Mouse (Mus musculus): Measurements from ENCODE around the gene Rnf144b.

DNA sequence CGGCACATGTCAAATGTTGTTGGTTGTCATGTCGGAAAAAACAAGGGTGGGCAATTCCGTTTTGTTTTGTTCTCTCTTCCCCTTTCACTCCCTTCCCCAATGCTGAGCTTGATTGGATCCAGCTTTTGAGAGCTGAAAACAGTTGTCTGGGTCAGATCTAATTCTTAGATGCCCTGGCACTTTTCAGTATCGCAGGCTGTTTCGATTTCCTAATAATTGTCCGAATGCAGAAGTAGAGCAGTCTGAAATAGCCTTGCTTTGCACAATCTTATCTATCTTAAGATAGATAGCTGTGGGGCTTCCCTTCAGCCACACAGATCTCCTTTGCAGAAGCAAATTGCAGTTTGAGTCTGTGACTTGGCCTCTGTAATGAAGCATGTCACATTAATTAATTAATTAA, 109.7 kb downstream of the Rnf144b start:
- TF ChIP-seq CTCF (IDR thresholded peaks at IDR 0.05; ENCODE audit: low read depth, low read length), result no peak
- TF ChIP-seq POLR2AphosphoS5 (IDR thresholded peaks at IDR 0.05; ENCODE audit: insufficient replicate concordance, low read depth, low read length), result no peak
- no peak for TF ChIP-seq GATA1 (IDR thresholded peaks at IDR 0.05; ENCODE audit: borderline replicate concordance, low read length)
